Mouse (Mus musculus) kidney, embryonic 16.5 days (tissue): ENCODE results near the gene Sohlh1. TPM values are rescaled to one million over a fixed set of nuclear protein-coding genes. Genes with fewer than 3 reads are reported as not detected.

Experiments
- ATAC-seq: fragments of 200-750 bp; cut with Nextera tagmentation; 2 replicates; pipeline ENCODE4 v1.8.0; 2017; ENCODE audit warnings: moderate TSS enrichment; ENCODE audit not compliant: low FRiP score, low TSS enrichment
- H3K27ac ChIP-seq: fragments of 300-500 bp; sonication (generic); 2 replicates; pipeline ENCODE4 v1.5.1; 2014; ENCODE audit warnings: low read length
- H3K27me3 ChIP-seq: fragments of 300-500 bp; sonication (generic); 2 replicates; pipeline ENCODE4 v1.6.1; 2014; ENCODE audit warnings: low read length, control low read depth, mixed read lengths; ENCODE audit not compliant: insufficient read depth
- H3K36me3 ChIP-seq: fragments of 300-500 bp; sonication (generic); 2 replicates; pipeline ENCODE4 v1.6.1; 2014; ENCODE audit warnings: low read length, control low read depth, mixed read lengths; ENCODE audit not compliant: insufficient read depth
- H3K4me1 ChIP-seq: fragments of 300-500 bp; sonication (generic); 2 replicates; pipeline ENCODE4 v1.6.1; 2014; ENCODE audit warnings: low read length, control low read depth, mixed read lengths; ENCODE audit not compliant: insufficient read depth
- H3K4me2 ChIP-seq: fragments of 300-500 bp; sonication (generic); replicated peaks from 2 replicates; pipeline ENCODE4 v1.6.1; 2014; ENCODE audit warnings: low read depth, low read length
- H3K4me3 ChIP-seq: fragments of 300-500 bp; sonication (generic); 2 replicates; pipeline ENCODE4 v1.5.1; 2014; ENCODE audit warnings: mild to moderate bottlenecking, low read length
- H3K9ac ChIP-seq: fragments of 300-500 bp; sonication (generic); replicated peaks from 2 replicates; pipeline ENCODE4 v1.6.1; 2014; ENCODE audit warnings: low read length
- H3K9me3 ChIP-seq: fragments of 300-500 bp; sonication (generic); 2 replicates; pipeline ENCODE4 v1.6.1; 2016; ENCODE audit warnings: low read length, control low read depth
- WGBS: fragments of 180-500 bp; shearing (Covaris S2); extraction: QIAGEN DNeasy Blood & Tissue Kit; methylation state at CpG from one replicate; pipeline ENCODE4 v1.1.7; 2014; 5-methylcytosine and 5-hydroxymethylcytosine counted together
- polyA plus RNA-seq: library from polyadenylated mRNA; unstranded; fragments of >200 nt; fragmentation: Nextera tagmentation; extraction: Ambion mirVana; gene quantifications from 2 replicates; pipeline ENCODE4 v1.2.1, GENCODE M21; 2015

Sohlh1 gene
- polyA plus RNA-seq, 1 experiment from 2014 or later = 0.24 TPM

- Histone ChIP-seq H3K9ac (no peak overlapping the region), H3K27me3 (peaks cover 25% of the 10 kb centered on the region), H3K9me3 (no peaks in the 10 kb centered on the region), H3K27ac (no peak overlapping the region), H3K4me2 (no peak overlapping the region), H3K36me3 (no peaks in the 10 kb centered on the region), H3K4me1 (peaks cover 14% of the 10 kb centered on the region), H3K4me3 (no peak overlapping the region)
- no peak for ATAC-seq
- WGBS = 59% methylated on average over 5 of the region's 5 CpGs
Observed at GRCm38 (mm10) chr2:25866656-25867055, 19.6 kb upstream of the Sohlh1 start.

GRCm38 (mm10) chr2:25865412-25865811, 18.4 kb upstream of the Sohlh1 start:
- Histone ChIP-seq H3K4me3 (no peak overlapping the region), H3K9ac (no peak overlapping the region), H3K27ac (no peak overlapping the region), H3K4me1 (peaks cover 14% of the 10 kb centered on the region), H3K4me2 (no peak overlapping the region), H3K27me3 (peaks cover 25% of the 10 kb centered on the region), H3K36me3 (no peaks in the 10 kb centered on the region), H3K9me3 (no peaks in the 10 kb centered on the region)
- WGBS = 9% methylated on average over 4 of the region's 4 CpGs
- no peak for ATAC-seq

GRCm38 (mm10) chr2:25864230-25864629, 17.2 kb upstream of the Sohlh1 start:
- 4% methylated on average over 18 of the region's 18 CpGs for WGBS

GRCm38 (mm10) chr2:25863337-25864131, 16.5 kb upstream of the Sohlh1 start, which contains the start of gene Kcnt1:
TSS of gene Kcnt1 (plus strand) at chr2:25863734.
- peak within 1 kb of the TSS; percentile 55 for H3K4me3 ChIP-seq
- H3K9me3 ChIP-seq = no peaks in the 10 kb centered on the region
- peak; percentile 29; the same call in 1 of the 2 replicates for ATAC-seq
- peak within 1 kb of the TSS; percentile 97 for H3K4me2 ChIP-seq
- 1% methylated on average over 51 of the region's 53 CpGs for WGBS
- H3K36me3 ChIP-seq = no peaks in the 10 kb centered on the region
- H3K27ac ChIP-seq = no peak within 1 kb of the TSS
- peaks cover 25% of the 10 kb centered on the region for H3K27me3 ChIP-seq
- peaks cover 14% of the 10 kb centered on the region for H3K4me1 ChIP-seq
- 0 out of 2 replicates have a peak within 1 kb of the TSS, but pooled peaks have one; percentile 46 for H3K9ac ChIP-seq

More at GRCm38 (mm10) chr2:25864230-25864629, 17.2 kb upstream of the Sohlh1 start:
- H3K4me1 ChIP-seq = peaks cover 14% of the 10 kb centered on the region
- H3K9ac ChIP-seq = no peak overlapping the region
- ATAC-seq = peak; percentile 17; the same call in 1 of the 2 replicates
- H3K27me3 ChIP-seq = peaks cover 25% of the 10 kb centered on the region
- H3K27ac ChIP-seq = no peak overlapping the region
- no peaks in the 10 kb centered on the region for H3K36me3 ChIP-seq
- peak overlapping the region; percentile 97 for H3K4me2 ChIP-seq
- no peaks in the 10 kb centered on the region for H3K9me3 ChIP-seq
- peak overlapping the region; percentile 55 for H3K4me3 ChIP-seq

GRCm38 (mm10) chr2:25862696-25863270, 15.7 kb upstream of the Sohlh1 start:
- Histone ChIP-seq H3K36me3 (no peaks in the 10 kb centered on the region), H3K9me3 (no peaks in the 10 kb centered on the region), H3K4me1 (peaks cover 14% of the 10 kb centered on the region), H3K4me2 (peak overlapping the region; percentile 97), H3K9ac (no peak overlapping the region), H3K27me3 (peaks cover 25% of the 10 kb centered on the region), H3K27ac (no peak overlapping the region), H3K4me3 (no peak overlapping the region; the same call in 1 of the 2 replicates)
- ATAC-seq = no peak
- WGBS = 61% methylated on average over 5 of the region's 5 CpGs

GRCm38 (mm10) chr2:25862038-25862437, 15.0 kb upstream of the Sohlh1 start:
- ATAC-seq = no peak
- Histone ChIP-seq H3K27ac (no peak overlapping the region), H3K9me3 (no peaks in the 10 kb centered on the region), H3K4me2 (no peak overlapping the region), H3K4me1 (peaks cover 14% of the 10 kb centered on the region), H3K36me3 (no peaks in the 10 kb centered on the region), H3K27me3 (peaks cover 25% of the 10 kb centered on the region), H3K9ac (no peak overlapping the region), H3K4me3 (no peak overlapping the region)
- WGBS = 45% methylated on average over 2 of the region's 2 CpGs

- Histone ChIP-seq H3K9ac (no peak overlapping the region), H3K27me3 (peaks cover 19% of the 10 kb centered on the region), H3K4me2 (no peak overlapping the region), H3K4me3 (no peak overlapping the region), H3K9me3 (no peaks in the 10 kb centered on the region), H3K4me1 (peaks cover 14% of the 10 kb centered on the region), H3K27ac (no peak overlapping the region), H3K36me3 (no peaks in the 10 kb centered on the region)
- 87% methylated on average over 3 of the region's 3 CpGs for WGBS
- no peak for ATAC-seq
Observed at GRCm38 (mm10) chr2:25859891-25860290, 12.8 kb upstream of the Sohlh1 start.

- H3K9me3 ChIP-seq = peaks cover 5% of the 10 kb centered on the region; the same call in 1 of the 2 replicates
- H3K36me3 ChIP-seq = no peaks in the 10 kb centered on the region
- H3K4me1 ChIP-seq = no peaks in the 10 kb centered on the region
- no peak overlapping the region for H3K4me3 ChIP-seq
- no peak overlapping the region for H3K4me2 ChIP-seq
- no peak overlapping the region for H3K27ac ChIP-seq
- ATAC-seq = no peak
- WGBS = 80% methylated on average over 5 of the region's 5 CpGs
- no peaks in the 10 kb centered on the region for H3K27me3 ChIP-seq
- H3K9ac ChIP-seq = no peak overlapping the region
Observed at GRCm38 (mm10) chr2:25853998-25854397, 7.0 kb upstream of the Sohlh1 start.

- no peak for ATAC-seq
Observed at GRCm38 (mm10) chr2:25852626-25853025, 5.6 kb upstream of the Sohlh1 start.

GRCm38 (mm10) chr2:25850330-25850729, 3.3 kb upstream of the Sohlh1 start:
- Histone ChIP-seq H3K4me1 (no peaks in the 10 kb centered on the region), H3K27ac (no peak overlapping the region), H3K4me3 (no peak overlapping the region), H3K9me3 (peaks cover 5% of the 10 kb centered on the region; the same call in 1 of the 2 replicates), H3K4me2 (no peak overlapping the region), H3K9ac (no peak overlapping the region), H3K36me3 (no peaks in the 10 kb centered on the region), H3K27me3 (no peaks in the 10 kb centered on the region)
- ATAC-seq = no peak
- 14% methylated on average over 4 of the region's 4 CpGs for WGBS

More at GRCm38 (mm10) chr2:25852626-25853025, 5.6 kb upstream of the Sohlh1 start:
- WGBS = 57% methylated on average over 3 of the region's 3 CpGs
- H3K27ac ChIP-seq = no peak overlapping the region
- H3K4me3 ChIP-seq = no peak overlapping the region
- no peaks in the 10 kb centered on the region for H3K36me3 ChIP-seq
- H3K9me3 ChIP-seq = peaks cover 5% of the 10 kb centered on the region; the same call in 1 of the 2 replicates
- no peaks in the 10 kb centered on the region for H3K27me3 ChIP-seq
- H3K4me1 ChIP-seq = no peaks in the 10 kb centered on the region
- H3K9ac ChIP-seq = no peak overlapping the region
- no peak overlapping the region for H3K4me2 ChIP-seq
